Mouse (Mus musculus) embryo, embryonic 11.5 days (tissue): ENCODE measurements at regions not wholly inside any gene's neighbourhood (a gene's known extent, or its start where the extent isn't known, plus 50 kb on each side); places are given as distances from the start of the nearest gene placed in this dataset.

ENCODE experiments used
- DNase-seq: peaks from one replicate; pipeline ENCODE4 v3.0.0-alpha.2; 2012; ENCODE audit warnings: low read depth, low spot score

DNA sequence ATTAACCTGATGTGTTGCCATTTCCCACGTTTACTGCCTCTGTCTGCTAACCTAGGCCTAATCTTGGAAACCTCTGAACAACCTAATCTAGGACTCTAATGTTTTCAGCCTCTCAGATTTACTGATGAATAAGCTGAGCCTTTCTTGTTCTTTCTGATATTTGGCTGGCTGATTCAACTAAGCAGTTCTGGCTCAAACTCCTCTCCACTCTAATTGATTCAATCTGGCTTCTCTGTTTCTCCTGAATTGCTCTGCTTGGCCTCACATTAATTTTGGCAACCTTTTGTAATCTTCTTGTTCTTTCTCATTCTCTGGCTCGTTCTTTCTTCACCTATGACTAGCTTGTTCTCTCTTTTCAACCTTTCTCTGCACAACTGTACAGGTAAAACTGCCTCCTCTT, 1561.2 kb upstream of the Zeb2 start:
- no peak for DNase-seq

- no peak for DNase-seq
Observed at GRCm38 (mm10) chr2:46669517-46670291, 1552.5 kb upstream of the Zeb2 start.

DNA sequence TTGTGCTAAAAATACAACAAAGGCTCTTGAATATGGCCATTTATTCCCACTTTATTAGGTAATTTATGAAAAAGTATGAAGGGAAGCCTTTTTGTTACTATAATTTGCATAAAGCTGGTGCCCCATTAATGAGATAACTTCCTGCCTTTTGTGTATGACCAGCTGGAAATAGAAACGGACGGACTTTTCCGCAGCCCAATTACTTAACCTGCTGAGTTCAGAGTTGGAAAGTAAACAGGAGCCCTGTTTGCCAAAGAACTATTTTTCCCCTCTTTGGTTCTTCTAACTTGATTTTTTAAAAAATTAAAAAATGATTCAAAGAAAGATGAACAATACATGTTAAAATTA, 1549.8 kb upstream of the Zeb2 start:
- no peak for DNase-seq

GRCm38 (mm10) chr2:46666084-46666989, 1549.1 kb upstream of the Zeb2 start:
- no peak for DNase-seq

GRCm38 (mm10) chr2:46661876-46662275, 1544.7 kb upstream of the Zeb2 start:
- DNase-seq: no peak

- no peak for DNase-seq
Observed at GRCm38 (mm10) chr2:46660577-46660976, 1543.4 kb upstream of the Zeb2 start.

- no peak for DNase-seq
Observed at GRCm38 (mm10) chr2:46655289-46655688, 1538.1 kb upstream of the Zeb2 start.

DNA sequence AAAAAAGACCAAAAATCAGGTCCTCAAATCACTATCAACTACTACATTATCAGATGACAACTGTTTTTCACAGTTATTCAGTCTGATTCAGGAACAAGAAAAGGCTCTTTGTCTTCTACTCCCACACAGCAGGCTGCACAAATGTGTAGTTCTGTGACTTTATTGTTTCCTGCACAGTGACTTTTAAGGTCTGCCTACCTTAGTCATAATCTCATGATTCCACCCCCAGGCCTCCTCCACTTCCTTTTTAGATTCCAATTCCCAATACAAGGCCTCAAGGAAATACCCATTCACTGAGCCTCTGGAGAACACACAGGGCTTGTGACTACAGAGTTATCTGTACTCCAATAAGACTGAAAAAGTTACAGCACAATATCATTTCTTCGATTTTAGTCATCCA, 1535.4 kb upstream of the Zeb2 start:
- no peak for DNase-seq

DNA sequence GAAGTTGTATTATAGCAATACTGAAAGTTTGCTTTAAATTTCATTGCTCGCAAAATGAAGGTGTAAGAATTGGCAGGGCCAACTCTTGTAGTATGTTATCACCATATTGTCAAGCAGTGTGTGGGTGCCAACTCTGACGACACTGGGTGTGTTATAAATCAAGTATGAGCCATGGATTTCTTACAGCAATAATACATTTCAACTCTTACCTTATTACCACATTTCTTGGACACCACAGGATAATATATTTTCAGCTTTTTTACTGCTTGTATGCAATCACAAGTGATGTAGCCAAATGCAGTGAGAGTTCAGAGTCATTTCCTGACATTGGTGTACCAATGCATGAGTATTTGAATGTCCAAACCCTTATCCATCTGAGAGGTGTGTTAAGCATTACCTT, 1529.2 kb upstream of the Zeb2 start:
- DNase-seq: no peak

DNA sequence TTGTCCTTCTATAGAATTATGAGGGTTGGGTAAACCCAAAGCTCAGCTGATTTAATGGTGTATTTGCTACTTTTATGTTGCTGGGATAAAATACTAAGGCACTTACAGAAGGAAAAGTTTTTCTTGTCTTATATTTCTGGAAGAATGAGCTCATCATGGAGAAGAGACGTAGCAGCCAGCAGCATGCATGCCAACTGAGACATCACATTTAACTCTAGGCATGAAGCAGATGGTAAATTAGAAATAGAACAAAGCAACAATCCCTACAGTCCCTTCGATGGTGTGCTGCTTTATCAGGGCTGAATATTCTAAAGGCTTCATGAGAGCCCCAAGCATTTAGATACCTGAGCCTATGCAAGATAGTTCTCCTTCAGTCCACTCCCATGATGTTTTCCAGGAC, 1492.0 kb upstream of the Zeb2 start:
- DNase-seq: no peak

- no peak for DNase-seq
Observed at GRCm38 (mm10) chr2:46581773-46582172, 1464.6 kb upstream of the Zeb2 start.

DNA sequence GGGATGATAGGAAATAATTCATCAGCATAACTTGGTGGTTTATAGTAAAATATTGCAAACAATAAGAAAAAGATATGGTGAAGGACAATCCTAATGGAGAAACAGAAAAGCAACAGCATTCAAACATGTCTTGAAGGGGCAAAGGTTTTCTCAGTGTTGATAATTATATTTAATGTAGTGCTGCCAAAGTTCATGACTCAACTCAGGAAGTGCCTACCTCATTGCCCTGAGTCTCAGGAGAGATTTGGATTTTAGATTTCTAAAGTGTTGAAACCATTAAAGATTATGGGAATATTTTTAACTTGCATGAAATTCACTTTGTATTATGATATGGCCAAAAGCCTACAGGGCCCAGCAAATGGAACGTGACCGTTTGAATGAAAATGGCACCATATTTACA, 1453.2 kb upstream of the Zeb2 start:
- DNase-seq: no peak

DNA sequence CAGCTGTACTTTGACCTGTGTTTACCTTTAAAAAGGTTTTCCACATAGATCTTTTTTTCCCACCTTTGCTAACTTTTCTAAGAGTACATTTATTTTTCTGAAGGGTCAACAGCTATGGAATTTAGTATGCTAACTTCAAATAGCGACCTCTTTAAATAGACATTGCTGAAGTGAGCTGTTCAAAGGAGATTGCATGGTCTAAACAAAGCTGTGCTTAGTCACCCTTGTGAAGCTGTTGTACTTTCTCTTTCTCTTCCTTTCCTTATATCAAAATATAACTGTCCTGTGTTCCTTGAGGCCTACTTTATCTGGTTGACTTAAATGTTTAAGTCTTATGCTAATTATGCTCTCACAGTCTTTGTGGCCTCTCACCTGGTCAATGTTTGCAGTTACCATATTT, 1416.2 kb upstream of the Zeb2 start:
- DNase-seq: no peak

DNA sequence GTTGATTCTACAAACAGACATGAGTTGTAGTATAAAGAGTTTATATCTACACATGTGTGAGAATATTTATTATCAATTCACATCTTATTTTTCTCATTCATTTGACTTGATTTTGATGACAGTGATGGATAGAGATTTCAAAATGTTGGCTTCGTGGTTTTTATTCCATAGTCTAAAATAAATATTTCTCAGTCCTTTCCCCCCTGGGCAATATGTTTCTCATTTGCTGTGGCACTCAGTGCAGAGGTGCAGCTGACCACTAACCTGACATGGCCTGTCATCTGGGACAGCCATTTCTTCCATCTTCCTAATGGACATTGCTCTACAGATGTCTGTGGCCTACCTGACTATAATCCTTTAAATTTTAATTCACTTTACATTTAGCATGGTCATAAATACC, 1413.5 kb upstream of the Zeb2 start:
- DNase-seq: no peak

DNA sequence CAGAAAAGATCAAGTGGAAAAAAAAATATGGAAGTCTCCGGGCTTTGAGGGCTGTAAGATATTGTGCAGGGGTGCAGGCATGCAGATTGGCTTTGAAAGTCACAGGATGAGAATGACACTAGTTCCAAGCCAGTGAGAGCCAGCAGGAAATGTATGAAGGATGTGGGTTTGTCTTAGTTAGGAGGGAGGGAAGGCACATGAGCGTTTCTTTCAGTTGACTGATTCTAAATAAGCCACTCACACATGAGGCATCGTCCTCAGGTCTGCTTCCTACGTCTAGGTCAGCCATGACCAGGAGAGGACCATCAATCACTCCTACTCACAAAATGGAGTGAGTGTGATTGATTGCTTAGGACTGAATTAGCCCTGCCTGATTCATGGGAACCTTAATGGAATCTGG, 1408.0 kb upstream of the Zeb2 start:
- DNase-seq: no peak

DNA sequence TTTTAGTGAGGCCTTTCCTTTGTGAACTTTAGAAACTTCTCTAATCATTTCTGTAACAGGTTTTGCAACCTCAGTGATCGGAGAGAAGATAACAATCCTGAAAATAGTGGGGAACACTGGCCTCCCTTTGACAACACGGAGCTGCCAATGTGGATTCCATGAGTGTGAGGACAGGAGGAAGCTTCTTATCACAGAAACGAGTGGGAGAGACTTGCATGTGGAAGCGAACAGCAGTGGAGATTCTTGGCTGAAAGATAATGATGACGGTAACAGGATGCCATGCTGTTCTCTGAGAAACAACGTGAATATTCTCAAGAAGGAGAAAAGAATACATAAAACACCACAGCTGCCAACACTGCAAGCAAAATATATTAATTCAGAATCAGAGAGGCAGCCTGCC, 1407.4 kb upstream of the Zeb2 start:
- no peak for DNase-seq

DNA sequence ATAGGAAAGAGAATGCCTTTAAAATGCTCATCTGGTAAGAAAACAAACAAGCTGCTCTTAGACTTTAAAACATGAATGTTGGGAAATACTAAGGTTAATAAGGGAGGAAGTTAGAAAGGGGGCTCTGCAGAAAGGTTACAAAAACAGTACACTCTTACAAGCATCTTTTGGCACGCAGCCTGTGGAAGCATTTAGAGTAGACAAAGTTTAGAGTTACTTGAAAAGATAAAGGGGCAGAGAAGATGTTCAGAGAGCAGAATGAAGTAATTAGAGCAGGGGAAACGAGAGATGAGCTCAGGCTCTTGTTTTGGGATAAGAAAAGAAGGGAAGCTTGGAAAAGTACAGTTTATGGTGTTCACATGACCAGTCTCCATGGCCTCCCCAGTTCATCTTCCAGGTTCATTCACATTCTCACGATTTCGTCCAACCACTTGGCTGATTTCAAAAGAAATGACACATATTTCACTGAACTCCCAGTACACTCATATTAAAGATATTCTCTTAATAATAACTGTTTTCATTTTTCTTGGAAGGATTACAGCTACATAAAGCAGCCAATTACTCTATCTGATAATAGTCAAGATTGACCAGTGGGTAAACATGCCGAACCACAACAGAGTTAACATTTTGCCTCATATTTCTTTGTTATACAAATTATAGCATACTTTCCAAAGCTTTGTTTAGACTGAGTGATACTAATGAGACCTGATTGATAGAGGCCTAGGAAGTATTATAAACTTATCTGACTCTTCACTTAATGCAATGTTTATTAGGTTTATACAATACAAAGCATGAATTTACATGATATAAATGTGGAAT, 1404.2 kb upstream of the Zeb2 start:
- no peak for DNase-seq

DNA sequence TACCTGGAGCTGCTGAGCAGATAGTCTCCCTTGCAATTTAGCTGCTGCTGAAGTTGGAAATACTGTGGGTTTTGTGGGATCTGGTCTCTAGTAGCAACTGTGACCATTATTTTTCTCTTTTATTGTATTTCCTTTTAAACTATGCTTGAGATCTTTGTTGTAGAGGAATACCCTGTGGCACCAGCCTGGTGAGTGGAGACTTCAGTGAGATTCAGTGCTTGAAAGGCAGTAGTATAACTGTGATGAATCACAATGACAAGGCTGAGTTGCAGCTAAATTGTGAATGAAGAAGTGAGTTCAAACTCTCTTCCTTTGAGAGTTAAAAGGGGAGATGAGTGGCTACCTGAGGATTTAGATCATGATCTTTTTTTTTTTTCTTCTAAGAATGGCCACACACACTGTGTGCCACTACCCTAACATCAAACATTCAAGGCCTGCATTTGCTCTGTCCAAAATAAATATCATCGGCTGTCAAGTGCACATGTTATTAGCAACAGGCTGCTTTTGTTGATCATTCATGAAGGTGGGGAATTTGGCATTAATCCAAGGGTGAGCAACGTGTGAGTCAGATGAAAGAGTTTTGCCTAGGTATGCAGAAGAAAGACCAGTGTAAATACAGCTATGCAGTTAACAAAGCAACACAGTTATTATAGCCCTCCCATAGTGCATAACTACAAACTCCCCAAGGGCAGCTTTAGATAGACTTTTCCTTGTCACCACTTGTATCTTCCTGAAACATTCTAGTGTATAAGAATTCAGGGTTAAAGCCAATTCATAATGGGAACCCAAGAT, 1395.2 kb upstream of the Zeb2 start:
- no peak for DNase-seq

DNA sequence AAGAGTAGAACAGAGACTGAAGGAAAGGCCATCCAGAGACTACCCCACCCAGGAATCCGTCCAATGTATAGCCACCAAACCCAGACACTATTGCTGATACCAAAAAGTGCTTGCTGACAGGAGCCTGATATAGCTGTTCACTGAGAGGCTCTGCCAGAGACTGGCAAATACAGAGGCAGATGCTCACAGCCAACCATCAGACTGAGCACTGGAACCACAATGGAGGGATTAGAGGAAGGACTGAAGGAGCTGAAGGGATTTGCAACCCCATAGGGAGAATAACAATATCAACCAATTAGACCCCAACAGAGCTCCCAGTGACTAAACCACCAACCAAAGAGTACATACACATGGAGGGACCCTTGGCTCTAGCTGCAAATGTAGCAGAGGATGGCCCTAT, 1389.8 kb upstream of the Zeb2 start:
- no peak for DNase-seq

DNA sequence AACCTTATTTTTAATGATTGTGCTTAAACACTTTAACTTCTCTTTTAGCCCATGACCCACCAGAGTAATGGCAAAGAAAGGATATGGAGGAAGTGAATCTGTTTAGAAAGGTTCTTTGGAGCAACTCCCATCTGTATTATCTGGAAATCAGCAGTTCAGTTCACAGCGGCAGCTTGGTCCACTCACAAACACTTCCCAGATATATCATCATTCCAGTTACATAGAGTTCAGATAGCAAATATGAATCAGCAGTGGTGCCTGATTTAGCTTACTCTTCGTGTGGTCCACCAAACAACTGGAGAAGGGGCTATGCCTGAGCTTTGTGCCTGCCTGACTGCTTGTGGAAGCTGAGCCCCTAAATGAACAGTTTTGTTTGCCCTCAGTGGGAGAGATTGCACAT, 1385.9 kb upstream of the Zeb2 start:
- DNase-seq: no peak

- DNase-seq: no peak
Observed at GRCm38 (mm10) chr2:46492299-46492698, 1375.1 kb upstream of the Zeb2 start.
